Mouse (Mus musculus): ENCODE measurements around the gene Olfr1032. TPM values are rescaled to one million over a fixed set of nuclear protein-coding genes. Genes with fewer than 3 reads are reported as not detected.
"Not testable (repeated sequence)": the region's sequence is repeated elsewhere in the genome, so short reads cannot be mapped to it uniquely, and the experiment has no call there.

Olfr1032 gene
- not detected for total RNA-seq (2021)
- long read RNA-seq, experiment 1: 0 reads
- long read RNA-seq, experiment 2: 0 reads

- intact Hi-C loops (cut with DNase I): no loop called here
- no peak for DNase-seq
Observed at GRCm38 (mm10) chr2:86005240-86005639, at the start of gene Olfr1032. Gene Olfr1032, plus strand, starts transcription at chr2:86005540.

GRCm38 (mm10) chr2:85973595-85973994 lies 31.7 kb upstream of the Olfr1032 start, which contains the start of gene Olfr1029:
Gene Olfr1029, plus strand, starts transcription at chr2:85973895.
- intact Hi-C loops (cut with DNase I): no loop called here

GRCm38 (mm10) chr2:85978976-85979375 lies 26.4 kb upstream of the Olfr1032 start, which contains the start of gene Olfr1030:
Gene Olfr1030, plus strand, starts transcription at chr2:85979276.
- DNase-seq: no peak
- intact Hi-C loops (cut with DNase I): no loop called here

More at GRCm38 (mm10) chr2:85973595-85973994, 31.7 kb upstream of the Olfr1032 start, which contains the start of gene Olfr1029:
- no peak for DNase-seq

- DNase-seq: no peak
- intact Hi-C loops (cut with DNase I): no loop called here
Observed at GRCm38 (mm10) chr2:85990004-85990403, 15.3 kb upstream of the Olfr1032 start, which contains the start of gene Olfr1031. Gene Olfr1031, plus strand, starts transcription at chr2:85990304.

- intact Hi-C loops (cut with DNase I); DNase-seq: not testable (repeated sequence)
Observed at GRCm38 (mm10) chr2:86020406-86020805, 15.1 kb downstream of the Olfr1032 start, which contains the start of gene Olfr1033. Gene Olfr1033, plus strand, starts transcription at chr2:86020633.

GRCm38 (mm10) chr2:86021518-86021917 lies 16.2 kb downstream of the Olfr1032 start:
- DNase-seq; intact Hi-C loops (cut with DNase I): not testable (repeated sequence)

- no peak for DNase-seq
- intact Hi-C loops (cut with DNase I): no loop called here
Observed at GRCm38 (mm10) chr2:86045561-86045960, 40.2 kb downstream of the Olfr1032 start, which contains the start of gene Olfr1034. Gene Olfr1034, plus strand, starts transcription at chr2:86045861.

GRCm38 (mm10) chr2:86050777-86051176 lies 45.4 kb downstream of the Olfr1032 start:
- intact Hi-C loops (cut with DNase I); DNase-seq: not testable (repeated sequence)

Other genes starting within 250 kb of the Olfr1032 start
- not detected for gene Olfr1012, start 242.8 kb upstream of the Olfr1032 start, total RNA-seq (2021)
- not detected for gene Olfr1013, start 238.4 kb upstream of the Olfr1032 start, total RNA-seq (2021)
- gene Olfr1014, start 232.8 kb upstream of the Olfr1032 start, total RNA-seq (2021): not detected
- gene Olfr1015, start 223.5 kb upstream of the Olfr1032 start, total RNA-seq (2021): not detected
- not detected for gene Olfr1016, start 203.0 kb upstream of the Olfr1032 start, total RNA-seq (2021)
- not detected for gene Olfr1018, start 187.1 kb upstream of the Olfr1032 start, total RNA-seq (2021)
- not detected for gene Olfr1019, start 160.1 kb upstream of the Olfr1032 start, total RNA-seq (2021)
- gene Olfr1020, start 158.5 kb upstream of the Olfr1032 start, total RNA-seq (2021): not detected
- gene Olfr1022, start 136.9 kb upstream of the Olfr1032 start, total RNA-seq (2021): not detected
- not detected for gene Olfr1023, start 119.9 kb upstream of the Olfr1032 start, total RNA-seq (2021)
- not detected for gene Olfr1024, start 100.5 kb upstream of the Olfr1032 start, total RNA-seq (2021)
- not detected for gene Olfr1025-ps1, start 90.3 kb upstream of the Olfr1032 start, total RNA-seq (2021)
- gene Olfr1026, start 84.0 kb upstream of the Olfr1032 start, total RNA-seq (2021): not detected
- not detected for gene Olfr1028, start 55.1 kb upstream of the Olfr1032 start, total RNA-seq (2021)
- not detected for gene Olfr1029, start 31.6 kb upstream of the Olfr1032 start, total RNA-seq (2021)
- not detected for gene Olfr1030, start 26.3 kb upstream of the Olfr1032 start, total RNA-seq (2021)
- not detected for gene Olfr1031, start 15.2 kb upstream of the Olfr1032 start, total RNA-seq (2021)
- under 1 TPM in 1 of 2 experiments, not detected in 1; 0.08 TPM for gene Olfr1033, start 15.1 kb downstream of the Olfr1032 start, total RNA-seq (2021)
- not detected for gene Olfr1034, start 40.3 kb downstream of the Olfr1032 start, total RNA-seq (2021)
- not detected for gene Olfr1036, start 68.5 kb downstream of the Olfr1032 start, total RNA-seq (2021)
- not detected for gene Olfr1037, start 81.8 kb downstream of the Olfr1032 start, total RNA-seq (2021)
- gene Olfr1039, start 130.4 kb downstream of the Olfr1032 start, total RNA-seq (2021): not detected
- not detected for gene Olfr1040, start 141.2 kb downstream of the Olfr1032 start, total RNA-seq (2021)
- not detected for gene Olfr1042, start 156.3 kb downstream of the Olfr1032 start, total RNA-seq (2021)
- not detected for gene Olfr1043, start 162.0 kb downstream of the Olfr1032 start, total RNA-seq (2021)
- gene Olfr1044, start 172.3 kb downstream of the Olfr1032 start, total RNA-seq (2021): not detected
- gene Olfr52, start 180.1 kb downstream of the Olfr1032 start, total RNA-seq (2021): not detected
- gene Olfr1045, start 197.5 kb downstream of the Olfr1032 start, total RNA-seq (2021): not detected
- gene Olfr1046, start 213.8 kb downstream of the Olfr1032 start, total RNA-seq (2021): not detected
- not detected for gene Olfr1047, start 225.9 kb downstream of the Olfr1032 start, total RNA-seq (2021)
- not detected for gene Olfr1048, start 234.7 kb downstream of the Olfr1032 start, total RNA-seq (2021)

All from gastrocnemius, postnatal 36 days (tissue).